Comparison of ENCODE assay signal across 8 mouse cellular contexts in the genomic region with DNA sequence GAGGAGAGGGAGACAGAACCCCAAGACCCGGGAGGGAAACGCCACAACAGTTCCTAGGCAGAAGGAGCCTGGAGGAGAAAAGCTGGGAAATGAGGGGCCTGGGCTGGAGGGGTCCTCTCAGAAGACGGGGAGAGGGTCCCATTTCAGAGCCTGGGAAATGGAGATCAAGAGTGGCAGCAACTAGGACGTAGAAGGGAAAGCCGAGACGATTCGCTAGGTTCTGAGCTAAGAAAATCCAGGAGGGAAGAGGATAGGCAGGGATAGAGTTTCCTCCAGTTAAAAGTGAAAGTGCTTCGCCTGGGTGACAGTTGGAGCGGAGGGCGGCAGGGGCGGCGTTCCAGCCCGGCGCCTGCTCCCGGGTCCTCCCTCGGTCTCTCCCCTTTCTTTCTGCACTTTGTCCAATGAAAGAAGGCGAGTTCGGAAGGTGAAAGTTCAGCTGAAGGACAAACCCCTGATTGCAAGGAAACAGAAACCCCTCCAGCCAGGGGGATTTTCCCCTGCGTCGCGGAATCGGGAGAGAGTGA. TPM values are rescaled to one million over a fixed set of nuclear protein-coding genes. Genes with fewer than 3 reads are reported as not detected.
DNase-seq lines count a peak whose midpoint lies in the region; ATAC-seq and TF ChIP-seq lines count a peak whose summit lies in the region.

No protein-coding gene starts in this region.

- H3K27me3 ChIP-seq in heart, embryonic 10.5 days (ENCODE audit: insufficient read depth, poor library complexity, severe bottlenecking), result no peaks in the 10 kb centered on the region
- no peaks in the 10 kb centered on the region for H3K27me3 ChIP-seq in liver, embryonic 11.5 days (replicated peaks; ENCODE audit: control insufficient read depth, insufficient read depth, low read length)
- H3K27me3 ChIP-seq in splenic B cell, adult 2 months (ENCODE audit: control insufficient read depth, insufficient read depth, low read length, poor library complexity, severe bottlenecking), result no peaks in the 10 kb centered on the region

- WGBS in heart, embryonic 10.5 days, result 0% methylated on average over 22 of the region's 22 CpGs
- WGBS in liver, embryonic 11.5 days, result 1% methylated on average over 22 of the region's 22 CpGs

- H3K4me3 ChIP-seq in embryonic fibroblast, embryonic 13.5 days (ENCODE audit: insufficient read depth, low read length), result peak overlapping the region; percentile 84
- H3K4me3 ChIP-seq in heart, embryonic 10.5 days, result peak overlapping the region; percentile 92
- H3K4me3 ChIP-seq in liver, embryonic 11.5 days (ENCODE audit: low read depth, low read length), result peak overlapping the region; percentile 85

- no peak for TF ChIP-seq POLR2A in embryonic fibroblast, embryonic 13.5 days (IDR thresholded peaks at IDR 0.05; ENCODE audit: low read depth, low read length)

- peaks cover 3% of the 10 kb centered on the region; the same call in 1 of the 2 replicates for H3K9me3 ChIP-seq in heart, embryonic 10.5 days
- H3K9me3 ChIP-seq in liver, embryonic 11.5 days (ENCODE audit: control insufficient read depth, low read length), result peaks cover 5% of the 10 kb centered on the region; the same call in 1 of the 2 replicates

- peak overlapping the region; percentile 99 for H3K4me2 ChIP-seq in liver, embryonic 11.5 days

- H3K36me3 ChIP-seq in heart, embryonic 10.5 days, result peaks cover 15% of the 10 kb centered on the region
- H3K36me3 ChIP-seq in liver, embryonic 11.5 days (ENCODE audit: control insufficient read depth, insufficient read depth, low read length), result peaks cover 6% of the 10 kb centered on the region; the same call in 1 of the 2 replicates
- no peaks in the 10 kb centered on the region for H3K36me3 ChIP-seq in splenic B cell, adult 2 months (ENCODE audit: control insufficient read depth, insufficient read depth, low read length, poor library complexity, severe bottlenecking)

- ATAC-seq in liver, embryonic 11.5 days (replicated peaks; ENCODE audit: low FRiP score), result peak; percentile 67
- ATAC-seq in monocyte, adult 5-6 weeks (replicated peaks; ENCODE audit: insufficient number of reproducible peaks, low FRiP score, low TSS enrichment, poor library complexity, severe bottlenecking), result peak; percentile 30; the same call in 1 of the 2 replicates

- peak overlapping the region; percentile 93 for H3K9ac ChIP-seq in liver, embryonic 11.5 days (ENCODE audit: low read depth, low read length)

- H3K4me1 ChIP-seq in embryonic fibroblast, embryonic 13.5 days (ENCODE audit: control insufficient read depth, insufficient read depth, low read length), result no peaks in the 10 kb centered on the region
- H3K4me1 ChIP-seq in heart, embryonic 10.5 days, result 0 out of 2 replicates have a peak, but pooled peaks cover 3% of the 10 kb centered on the region
- H3K4me1 ChIP-seq in liver, embryonic 11.5 days (replicated peaks; ENCODE audit: control insufficient read depth, insufficient read depth, low read length), result 0 out of 2 replicates have a peak, but pooled peaks cover 3% of the 10 kb centered on the region

- peak; percentile 79 for DNase-seq in 416B (ENCODE audit: low read depth)
- DNase-seq in adrenal gland, postnatal 25 days, result peak; percentile 75
- peak; percentile 92 for DNase-seq in heart, embryonic 10.5 days (ENCODE audit: low spot score)
- peak; percentile 89 for DNase-seq in kidney, adult 9 months
- DNase-seq in liver, embryonic 11.5 days (ENCODE audit: low spot score), result peak; percentile 78
- peak; percentile 31 for DNase-seq in splenic B cell, adult 2 months (ENCODE audit: low read depth, low spot score)

- H3K27ac ChIP-seq in embryonic fibroblast, embryonic 13.5 days (ENCODE audit: insufficient read depth, low read length), result peak overlapping the region; percentile 87
- H3K27ac ChIP-seq in heart, embryonic 10.5 days, result peak overlapping the region; percentile 99
- peak overlapping the region; percentile 98 for H3K27ac ChIP-seq in liver, embryonic 11.5 days (ENCODE audit: low read depth, low read length)

- TF ChIP-seq CTCF in embryonic fibroblast, embryonic 13.5 days (IDR thresholded peaks at IDR 0.05; ENCODE audit: borderline replicate concordance, insufficient read depth, low read length), result no peak

RNA-seq across cellular contexts. Expression of a gene that starts 0.7 kb away (rescaled TPM):
- 51.1 and 58.1 TPM in 2 replicates for total RNA-seq in adrenal gland, postnatal 25 days (2021)
- polyA plus RNA-seq in embryonic fibroblast, embryonic 13.5 days (2011; ENCODE audit: insufficient read length, low read depth, missing spikeins), result 135 and 137 TPM in 2 replicates
- 79.9 and 99.3 TPM in 2 replicates for polyA plus RNA-seq in heart, embryonic 10.5 days (2016; fragmentation: Nextera tagmentation; extraction: Ambion mirVana)
- 62.1 and 67.8 TPM in 2 replicates for polyA plus RNA-seq in liver, embryonic 11.5 days (2014; fragmentation: Nextera tagmentation; extraction: Ambion mirVana)
- total RNA-seq in monocyte, adult 5-6 weeks (2017), result 75.1 to 154 TPM (median 114 TPM) in 3 replicates

Comparison
In these comparisons a context has a peak if more than half of its experiments do, and no peak if none do; other contexts are left out.
1. Peak in every context shown above with its lines: DNase-seq, ATAC-seq, H3K4me3 ChIP-seq and H3K27ac ChIP-seq.
2. DNase-seq: peak in every context shown above with its lines; median percentile 92 in heart, embryonic 10.5 days; 89 in kidney, adult 9 months; 79 in 416B; 78 in liver, embryonic 11.5 days; 75 in adrenal gland, postnatal 25 days; 31 in splenic B cell, adult 2 months.